Mouse (Mus musculus): ENCODE data around the gene Spats1. TPM values are rescaled to one million over a fixed set of nuclear protein-coding genes. Genes with fewer than 3 reads are reported as not detected.

Gene Spats1
- polyA plus RNA-seq, 1 experiment, result 4.3 TPM

- no peak overlapping the region for H3K27ac ChIP-seq (ENCODE audit: insufficient read depth, low read length)
- no peaks in the 10 kb centered on the region for H3K4me1 ChIP-seq (ENCODE audit: control insufficient read depth, insufficient read depth, low read length)
- TF ChIP-seq CTCF (IDR thresholded peaks at IDR 0.05; ENCODE audit: extremely low read depth, insufficient read depth, low read length) (no peak), POLR2A (IDR thresholded peaks at IDR 0.05; ENCODE audit: extremely low read depth, insufficient read depth, low read length) (no peak)
- H3K4me3 ChIP-seq (ENCODE audit: insufficient read depth, low read length), result no peak overlapping the region
These were observed 40.0 kb upstream of the Spats1 start for GRCm38 (mm10) chr17:45515204-45515726.

GRCm38 (mm10) chr17:45511757-45512156, 36.5 kb upstream of the Spats1 start:
- Histone ChIP-seq H3K27ac (ENCODE audit: insufficient read depth, low read length) (no peak overlapping the region), H3K4me1 (ENCODE audit: control insufficient read depth, insufficient read depth, low read length) (peaks cover 2% of the 10 kb centered on the region), H3K4me3 (ENCODE audit: insufficient read depth, low read length) (no peak overlapping the region)
- TF ChIP-seq CTCF (IDR thresholded peaks at IDR 0.05; ENCODE audit: extremely low read depth, insufficient read depth, low read length) (no peak), POLR2A (IDR thresholded peaks at IDR 0.05; ENCODE audit: extremely low read depth, insufficient read depth, low read length) (no peak)

GRCm38 (mm10) chr17:45510871-45511270, 35.7 kb upstream of the Spats1 start:
- no peak overlapping the region for H3K4me3 ChIP-seq (ENCODE audit: insufficient read depth, low read length)
- peaks cover 4% of the 10 kb centered on the region for H3K4me1 ChIP-seq (ENCODE audit: control insufficient read depth, insufficient read depth, low read length)
- TF ChIP-seq CTCF (IDR thresholded peaks at IDR 0.05; ENCODE audit: extremely low read depth, insufficient read depth, low read length), result no peak
- no peak for TF ChIP-seq POLR2A (IDR thresholded peaks at IDR 0.05; ENCODE audit: extremely low read depth, insufficient read depth, low read length)
- no peak overlapping the region for H3K27ac ChIP-seq (ENCODE audit: insufficient read depth, low read length)

- TF ChIP-seq CTCF (IDR thresholded peaks at IDR 0.05; ENCODE audit: extremely low read depth, insufficient read depth, low read length) (peak; percentile 60), POLR2A (IDR thresholded peaks at IDR 0.05; ENCODE audit: extremely low read depth, insufficient read depth, low read length) (peak; percentile 45; the same call in 1 of the 2 replicates)
- H3K4me3 ChIP-seq (ENCODE audit: insufficient read depth, low read length), result peak within 1 kb of the TSS; percentile 59
- peaks cover 4% of the 10 kb centered on the region for H3K4me1 ChIP-seq (ENCODE audit: control insufficient read depth, insufficient read depth, low read length)
- H3K27ac ChIP-seq (ENCODE audit: insufficient read depth, low read length), result peak within 1 kb of the TSS; percentile 97
These were observed 31.5 kb upstream of the Spats1 start, which contains the start of gene Aars2 for GRCm38 (mm10) chr17:45506700-45507189. TSS of gene Aars2 (plus strand) at chr17:45506841.

- Histone ChIP-seq H3K4me3 (ENCODE audit: insufficient read depth, low read length) (no peak overlapping the region), H3K27ac (ENCODE audit: insufficient read depth, low read length) (no peak overlapping the region), H3K4me1 (ENCODE audit: control insufficient read depth, insufficient read depth, low read length) (peaks cover 4% of the 10 kb centered on the region)
- TF ChIP-seq CTCF (IDR thresholded peaks at IDR 0.05; ENCODE audit: extremely low read depth, insufficient read depth, low read length), result no peak
These were observed 30.8 kb upstream of the Spats1 start for GRCm38 (mm10) chr17:45505941-45506465.

- TF ChIP-seq POLR2A (IDR thresholded peaks at IDR 0.05; ENCODE audit: extremely low read depth, insufficient read depth, low read length), result no peak
- no peak for TF ChIP-seq CTCF (IDR thresholded peaks at IDR 0.05; ENCODE audit: extremely low read depth, insufficient read depth, low read length)
- Histone ChIP-seq H3K4me3 (ENCODE audit: insufficient read depth, low read length) (no peak overlapping the region), H3K27ac (ENCODE audit: insufficient read depth, low read length) (no peak overlapping the region), H3K4me1 (ENCODE audit: control insufficient read depth, insufficient read depth, low read length) (peaks cover 5% of the 10 kb centered on the region)
These were observed 28.2 kb upstream of the Spats1 start for GRCm38 (mm10) chr17:45503301-45503973.

- Histone ChIP-seq H3K4me1 (ENCODE audit: control insufficient read depth, insufficient read depth, low read length) (peaks cover 4% of the 10 kb centered on the region), H3K4me3 (ENCODE audit: insufficient read depth, low read length) (no peak overlapping the region), H3K27ac (ENCODE audit: insufficient read depth, low read length) (no peak overlapping the region)
- TF ChIP-seq POLR2A (IDR thresholded peaks at IDR 0.05; ENCODE audit: extremely low read depth, insufficient read depth, low read length) (no peak), CTCF (IDR thresholded peaks at IDR 0.05; ENCODE audit: extremely low read depth, insufficient read depth, low read length) (no peak)
These were observed 27.1 kb upstream of the Spats1 start for GRCm38 (mm10) chr17:45502324-45502723.

- 0 out of 2 replicates have a peak, but pooled peaks cover 2% of the 10 kb centered on the region for H3K4me1 ChIP-seq (ENCODE audit: control insufficient read depth, insufficient read depth, low read length)
- no peak overlapping the region for H3K27ac ChIP-seq (ENCODE audit: insufficient read depth, low read length)
- H3K4me3 ChIP-seq (ENCODE audit: insufficient read depth, low read length), result no peak overlapping the region
- TF ChIP-seq POLR2A (IDR thresholded peaks at IDR 0.05; ENCODE audit: extremely low read depth, insufficient read depth, low read length) (no peak), CTCF (IDR thresholded peaks at IDR 0.05; ENCODE audit: extremely low read depth, insufficient read depth, low read length) (no peak)
These were observed 25.8 kb upstream of the Spats1 start for GRCm38 (mm10) chr17:45500981-45501380.

- TF ChIP-seq POLR2A (IDR thresholded peaks at IDR 0.05; ENCODE audit: extremely low read depth, insufficient read depth, low read length) (no peak), CTCF (IDR thresholded peaks at IDR 0.05; ENCODE audit: extremely low read depth, insufficient read depth, low read length) (no peak)
- 0 out of 2 replicates have a peak, but pooled peaks cover 2% of the 10 kb centered on the region for H3K4me1 ChIP-seq (ENCODE audit: control insufficient read depth, insufficient read depth, low read length)
- H3K4me3 ChIP-seq (ENCODE audit: insufficient read depth, low read length), result no peak overlapping the region
- no peak overlapping the region for H3K27ac ChIP-seq (ENCODE audit: insufficient read depth, low read length)
These were observed 24.3 kb upstream of the Spats1 start for GRCm38 (mm10) chr17:45499516-45499915.

GRCm38 (mm10) chr17:45498397-45498796, 23.2 kb upstream of the Spats1 start:
- TF ChIP-seq POLR2A (IDR thresholded peaks at IDR 0.05; ENCODE audit: extremely low read depth, insufficient read depth, low read length) (no peak), CTCF (IDR thresholded peaks at IDR 0.05; ENCODE audit: extremely low read depth, insufficient read depth, low read length) (no peak)
- 0 out of 2 replicates have a peak, but pooled peaks cover 2% of the 10 kb centered on the region for H3K4me1 ChIP-seq (ENCODE audit: control insufficient read depth, insufficient read depth, low read length)
- no peak overlapping the region for H3K27ac ChIP-seq (ENCODE audit: insufficient read depth, low read length)
- H3K4me3 ChIP-seq (ENCODE audit: insufficient read depth, low read length), result no peak overlapping the region

Measured in cortical plate, adult 2 months (tissue).